9 mouse cellular contexts compared by ENCODE assay signal in the genomic region with DNA sequence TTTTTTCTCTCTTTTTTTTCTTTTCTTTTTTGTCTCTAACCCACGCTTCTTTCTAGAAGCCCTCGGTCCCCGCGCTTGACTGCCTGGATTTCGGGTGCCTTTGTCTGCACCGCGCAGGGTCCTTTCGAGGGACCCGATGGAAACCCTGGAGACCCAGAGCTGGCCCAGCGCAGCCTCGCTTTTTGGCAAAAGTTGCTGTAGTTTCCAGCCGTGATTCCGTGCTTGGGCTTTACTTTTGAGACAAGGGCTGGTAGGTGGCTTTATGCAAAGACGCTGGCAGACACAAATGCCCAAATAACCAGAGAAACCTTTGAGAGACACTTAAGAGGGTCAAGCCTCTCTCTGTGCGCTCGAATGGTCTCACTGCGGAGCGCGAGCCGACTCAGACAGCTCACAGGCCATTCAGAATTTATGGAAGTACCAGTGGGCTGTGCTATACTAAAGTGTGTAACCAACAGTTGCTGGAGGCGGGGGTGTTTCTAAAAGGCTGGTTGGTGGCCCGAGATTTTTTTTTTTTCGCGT. TPM values are rescaled to one million over a fixed set of nuclear protein-coding genes. Genes with fewer than 3 reads are reported as not detected.
DNase-seq lines count a peak whose midpoint lies in the region; ATAC-seq lines count a peak whose summit lies in the region.
"Had no signal": no experiment of that assay in that cellular context is flagged by ENCODE, and none has a peak within 500 bp of the region (broad histone marks: within the 10 kb centered on the region; RNA-seq: fewer than 3 reads in every experiment).

No protein-coding gene starts in this region.

- H3K9ac ChIP-seq in kidney, embryonic 14.5 days (ENCODE audit: low read depth, low read length) = peak overlapping the region; percentile 37; the same call in 1 of the 2 replicates
- H3K9ac ChIP-seq in hindbrain, embryonic 15.5 days = no peak overlapping the region
- peak overlapping the region; percentile 50 for H3K9ac ChIP-seq in midbrain, embryonic 16.5 days (ENCODE audit: low read depth, low read length)

- H3K27ac ChIP-seq in kidney, embryonic 14.5 days (ENCODE audit: low read depth, low read length) = no peak overlapping the region
- no peak overlapping the region for H3K27ac ChIP-seq in brown adipose tissue, adult 24 weeks (replicated peaks; ENCODE audit: low read depth, low read length)
- no peak overlapping the region for H3K27ac ChIP-seq in hindbrain, embryonic 15.5 days (replicated peaks)
- H3K27ac ChIP-seq in midbrain, embryonic 16.5 days (ENCODE audit: low read length) = no peak overlapping the region

- WGBS in kidney, embryonic 14.5 days = 6% methylated on average over 24 of the region's 24 CpGs
- 9% methylated on average over 24 of the region's 24 CpGs for WGBS in hindbrain, embryonic 15.5 days
- WGBS in midbrain, embryonic 16.5 days = 8% methylated on average over 24 of the region's 24 CpGs

- H3K4me1 ChIP-seq in kidney, embryonic 14.5 days (ENCODE audit: control insufficient read depth, insufficient read depth, low read length) = peaks cover 13% of the 10 kb centered on the region; the same call in 1 of the 2 replicates
- no peaks in the 10 kb centered on the region for H3K4me1 ChIP-seq in brown adipose tissue, adult 24 weeks (ENCODE audit: control insufficient read depth, insufficient read depth, insufficient read length, low read length)
- H3K4me1 ChIP-seq in hindbrain, embryonic 15.5 days (replicated peaks) = peaks cover 19% of the 10 kb centered on the region
- H3K4me1 ChIP-seq in midbrain, embryonic 16.5 days (ENCODE audit: control insufficient read depth, insufficient read depth, low read length) = peaks cover 14% of the 10 kb centered on the region

- H3K9me3 ChIP-seq in kidney, embryonic 14.5 days (ENCODE audit: control insufficient read depth, low read length) = no peaks in the 10 kb centered on the region
- no peaks in the 10 kb centered on the region for H3K9me3 ChIP-seq in hindbrain, embryonic 15.5 days
- no peaks in the 10 kb centered on the region for H3K9me3 ChIP-seq in midbrain, embryonic 16.5 days (replicated peaks; ENCODE audit: control insufficient read depth, low read length, poor library complexity, severe bottlenecking)
- H3K9me3 ChIP-seq: G1E had no signal

- H3K36me3 ChIP-seq in kidney, embryonic 14.5 days (ENCODE audit: control insufficient read depth, insufficient read depth, low read length) = no peaks in the 10 kb centered on the region
- no peaks in the 10 kb centered on the region for H3K36me3 ChIP-seq in hindbrain, embryonic 15.5 days
- no peaks in the 10 kb centered on the region for H3K36me3 ChIP-seq in midbrain, embryonic 16.5 days (ENCODE audit: control insufficient read depth, insufficient read depth, low read length)
- H3K36me3 ChIP-seq: G1E had no signal

- DNase-seq in kidney, adult 8-10 months = no peak
- no peak for DNase-seq in spleen, postnatal 4 days (ENCODE audit: low spot score in 2 of 2)
- no peak for DNase-seq in spleen, postnatal 36 days (ENCODE audit: low spot score in 2 of 2)
- DNase-seq in gastrocnemius, adult 8-10 months (ENCODE audit: low spot score in 2 of 2) = no peak

- H3K4me3 ChIP-seq in kidney, embryonic 14.5 days (ENCODE audit: low read length) = peak overlapping the region; percentile 45
- peak overlapping the region; percentile 23 for H3K4me3 ChIP-seq in brown adipose tissue, adult 24 weeks (ENCODE audit: insufficient read depth, low read depth, low read length)
- peak overlapping the region; percentile 55 for H3K4me3 ChIP-seq in hindbrain, embryonic 15.5 days
- H3K4me3 ChIP-seq in midbrain, embryonic 16.5 days (ENCODE audit: low read depth, low read length) = peak overlapping the region; percentile 44

- H3K27me3 ChIP-seq in kidney, embryonic 14.5 days (ENCODE audit: control insufficient read depth, insufficient read depth, low read length) = peaks cover 44% of the 10 kb centered on the region
- peaks cover 47% of the 10 kb centered on the region for H3K27me3 ChIP-seq in hindbrain, embryonic 15.5 days
- peaks cover 45% of the 10 kb centered on the region for H3K27me3 ChIP-seq in midbrain, embryonic 16.5 days (ENCODE audit: control insufficient read depth, insufficient read depth, low read depth, low read length)

- ATAC-seq in kidney, embryonic 14.5 days (ENCODE audit: low FRiP score, low TSS enrichment) = no peak
- ATAC-seq in hindbrain, embryonic 15.5 days (ENCODE audit: low FRiP score, low read depth) = no peak
- ATAC-seq in midbrain, embryonic 16.5 days = no peak

- H3K4me2 ChIP-seq in kidney, embryonic 14.5 days (replicated peaks; ENCODE audit: low read depth, low read length) = peak overlapping the region; percentile 85
- H3K4me2 ChIP-seq in hindbrain, embryonic 15.5 days = peak overlapping the region; percentile 94
- peak overlapping the region; percentile 75 for H3K4me2 ChIP-seq in midbrain, embryonic 16.5 days (ENCODE audit: low read length)

RNA-seq across cellular contexts. Expression of a gene that starts 0.4 kb away (rescaled TPM):
- polyA plus RNA-seq in kidney, embryonic 14.5 days (2014; fragmentation: Nextera tagmentation; extraction: Ambion mirVana) = 1.1 and 2.2 TPM in 2 replicates
- polyA plus RNA-seq in brown adipose tissue, adult 24 weeks (2012; ENCODE audit: insufficient read depth, insufficient read length, missing spikeins) = not detected in 2 replicates
- polyA plus RNA-seq in hindbrain, embryonic 15.5 days (2015; fragmentation: Nextera tagmentation; extraction: Ambion mirVana) = 8.5 and 9.3 TPM in 2 replicates
- polyA plus RNA-seq in midbrain, embryonic 16.5 days (2015; fragmentation: Nextera tagmentation; extraction: Ambion mirVana) = 7.8 and 10.9 TPM in 2 replicates
- under 1 TPM; 0.15 to 0.44 (median 0.20) TPM for total RNA-seq in gastrocnemius, adult 8-10 months (2022)
- polyA plus RNA-seq: G1E had no signal
